Mouse (Mus musculus): ENCODE data around the gene Eef2.

GRCm38 (mm10) chr10:81230438-81231332, 54.3 kb downstream of the Eef2 start, which contains the start of gene Atcay:
- TF ChIP-seq POLR2A (IDR thresholded peaks at IDR 0.05; ENCODE audit: insufficient read length, low read depth) (no peak), E2F4 (IDR thresholded peaks at IDR 0.05; ENCODE audit: insufficient read depth) (no peak), USF1 (IDR thresholded peaks at IDR 0.05; ENCODE audit: low read depth) (no peak), MAX (IDR thresholded peaks at IDR 0.05; ENCODE audit: low read depth) (no peak), TCF12 (IDR thresholded peaks at IDR 0.05; ENCODE audit: insufficient read depth, poor library complexity, severe bottlenecking) (no peak), MYOG (IDR thresholded peaks at IDR 0.05; ENCODE audit: control insufficient read depth in 1 of 3, insufficient read depth in 1 of 3, insufficient read length in 2 of 3, low read depth in 2 of 3) (no peak), CEBPB (IDR thresholded peaks at IDR 0.05; ENCODE audit: insufficient read depth, poor library complexity, severe bottlenecking) (no peak), POLR2AphosphoS2 (IDR thresholded peaks at IDR 0.05; ENCODE audit: insufficient read length, low read depth) (no peak)
